Mouse (Mus musculus): ENCODE results near the gene Itgb2.

- no peak for TF ChIP-seq POLR2A (IDR thresholded peaks at IDR 0.05; ENCODE audit: low read depth, low read length)
- TF ChIP-seq CTCF (IDR thresholded peaks at IDR 0.05; ENCODE audit: extremely low read depth, insufficient read length, insufficient replicate concordance, low read depth, low read length) = no peak
Measured at GRCm38 (mm10) chr10:77548576-77548975, 18.5 kb downstream of the Itgb2 start.
